Mouse (Mus musculus): ENCODE results near the gene Ahr.

The Ahr gene

DNA sequence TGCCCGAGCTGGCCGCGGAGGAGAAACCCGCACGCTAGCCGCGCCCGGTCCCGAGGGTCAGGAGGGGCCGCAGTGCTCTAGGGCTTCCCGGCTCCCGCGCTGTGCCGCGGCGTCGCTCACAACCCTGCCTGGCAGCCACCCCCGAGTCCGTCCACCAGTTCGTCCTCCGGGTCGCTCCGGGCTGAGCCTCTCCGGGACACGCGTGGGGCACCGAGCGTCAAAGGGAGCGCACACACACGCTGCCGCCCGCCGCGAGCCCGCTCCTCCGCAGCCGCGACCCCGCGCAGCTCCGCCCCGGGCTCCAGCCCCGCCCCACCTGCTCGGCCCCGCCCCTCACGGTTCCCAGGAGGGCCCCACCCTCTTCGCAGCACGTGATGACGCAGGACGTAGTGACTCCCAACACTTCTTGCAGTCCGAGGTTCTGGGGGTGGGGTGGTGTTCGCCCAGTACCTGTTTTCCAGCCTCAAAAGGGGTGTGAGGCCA is at the start of gene Ahr:
Ahr (minus strand) TSS at position 285 of the 483 bp plus-strand sequence.
- DNase-seq, result peak; percentile 73 to 79

GRCm38 (mm10) chr12:35578826-35579225 is 44.0 kb upstream of the Ahr start:
- DNase-seq, result no peak

DNA sequence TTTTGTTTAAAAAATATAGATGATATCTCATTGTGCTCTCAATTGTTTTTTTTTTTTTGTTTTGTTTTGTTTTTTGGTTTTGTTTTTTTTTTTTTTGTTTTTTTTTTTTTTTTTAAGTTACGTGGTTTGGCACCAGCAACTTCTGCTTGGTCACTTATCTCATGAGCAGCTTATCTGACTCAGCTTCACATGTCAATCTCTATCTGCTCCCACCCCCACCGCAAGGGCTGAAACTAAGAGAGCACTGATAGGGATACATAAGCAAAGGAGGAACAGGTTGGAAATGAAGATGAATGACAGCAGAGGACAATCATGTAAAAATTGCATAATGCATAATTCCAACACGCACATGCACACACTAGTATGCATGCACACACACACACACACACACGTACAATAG is 41.3 kb upstream of the Ahr start:
- no peak for DNase-seq

DNA sequence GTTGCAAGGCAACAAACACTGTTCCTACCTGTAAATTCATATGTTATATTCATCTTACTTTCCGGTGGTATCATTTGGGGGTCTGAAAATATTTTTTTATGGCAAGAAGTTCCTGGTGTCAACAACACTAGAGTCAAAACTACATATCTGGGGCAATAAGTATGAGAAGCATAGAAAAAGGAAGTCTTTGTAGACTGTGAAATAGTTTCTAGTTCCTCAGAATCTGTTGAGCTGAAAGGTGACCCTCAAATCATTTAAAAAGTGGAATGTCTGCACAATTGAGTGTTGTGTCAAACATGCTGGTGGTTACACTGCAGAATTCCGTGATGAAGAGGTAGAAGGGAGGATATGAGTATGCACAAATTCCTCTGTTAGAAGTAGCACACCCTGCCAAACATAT is 38.9 kb upstream of the Ahr start:
- no peak for DNase-seq

GRCm38 (mm10) chr12:35562826-35563225 is 28.0 kb upstream of the Ahr start:
- no peak for DNase-seq

DNA sequence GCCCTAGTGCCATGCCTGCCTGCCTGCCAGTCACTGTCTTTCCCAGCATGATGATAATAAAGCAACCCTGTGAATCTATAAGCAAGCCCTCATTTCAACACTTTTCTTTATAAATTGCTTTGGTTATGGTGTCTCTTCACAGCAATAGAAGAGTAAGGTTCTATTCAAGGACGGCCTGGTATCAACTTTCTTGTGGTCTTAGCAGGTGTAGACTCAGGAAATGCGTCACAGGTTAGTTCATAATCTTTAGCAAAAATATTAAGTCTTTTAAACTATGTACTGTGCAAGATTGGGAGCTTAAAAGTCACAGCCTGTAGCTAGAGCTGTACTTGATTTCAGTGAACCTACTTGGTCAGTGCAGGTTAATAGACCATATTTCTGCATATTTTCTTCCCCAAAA is 24.0 kb upstream of the Ahr start:
- no peak for DNase-seq

DNA sequence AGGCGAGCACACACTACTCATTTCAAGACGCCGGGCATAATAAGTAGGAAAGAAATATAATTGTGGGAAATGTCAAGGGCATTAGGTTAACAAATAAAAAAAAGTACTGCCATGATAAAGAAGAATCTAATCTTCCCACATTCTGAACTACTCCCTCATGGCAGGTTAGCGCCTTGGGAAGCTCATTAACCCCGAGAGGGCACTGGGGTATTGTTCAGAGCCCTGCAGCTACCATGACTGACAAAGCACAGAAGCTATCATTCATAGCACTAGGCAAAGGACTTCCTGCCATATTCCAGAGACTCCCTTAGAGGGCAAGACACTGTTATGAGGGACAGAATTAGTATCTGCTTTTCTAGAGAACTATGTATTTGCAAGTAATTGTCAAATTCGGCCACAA is 21.1 kb upstream of the Ahr start:
- DNase-seq, result no peak

DNA sequence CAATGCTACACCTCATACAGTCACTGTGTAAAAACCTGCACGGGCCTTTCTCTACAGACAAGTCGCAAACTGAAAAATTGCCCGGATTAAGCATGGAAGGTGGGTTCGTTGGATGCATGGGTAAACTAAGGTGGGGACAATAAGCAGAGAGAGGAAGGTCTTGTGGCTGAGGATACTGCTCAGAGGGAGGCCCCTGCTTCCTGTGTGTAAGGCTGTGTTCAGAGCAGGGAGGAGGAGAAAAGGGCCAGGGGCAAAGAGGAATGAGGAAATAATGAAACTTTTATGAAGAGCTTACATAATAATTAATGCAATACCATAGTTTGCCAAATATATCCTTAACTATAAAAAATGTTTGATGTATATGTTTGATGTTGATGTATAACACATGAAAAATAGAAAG is 19.5 kb upstream of the Ahr start:
- no peak for DNase-seq

GRCm38 (mm10) chr12:35553174-35553573 is 18.3 kb upstream of the Ahr start:
- no peak for DNase-seq

GRCm38 (mm10) chr12:35550299-35550698 is 15.5 kb upstream of the Ahr start:
- DNase-seq, result no peak

DNA sequence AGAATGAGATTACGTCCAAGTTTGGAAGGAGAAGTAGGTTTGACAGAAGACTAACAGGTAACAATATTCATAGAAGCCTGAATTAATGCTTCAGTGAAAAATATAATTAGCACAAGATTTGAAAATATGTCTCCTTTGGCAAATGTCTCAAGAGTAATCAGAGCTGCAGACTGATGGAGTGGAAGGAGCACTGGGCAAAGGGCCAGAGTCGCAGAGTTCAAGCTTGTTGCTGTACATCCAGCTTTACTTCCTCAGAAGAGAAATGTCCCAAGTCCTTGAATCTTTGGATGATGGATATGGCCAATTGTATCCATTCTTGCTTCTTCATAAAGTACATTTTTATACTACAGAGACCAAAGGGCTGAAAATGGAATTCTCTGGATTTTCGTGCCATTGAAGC is 8.0 kb upstream of the Ahr start:
- no peak for DNase-seq

DNA sequence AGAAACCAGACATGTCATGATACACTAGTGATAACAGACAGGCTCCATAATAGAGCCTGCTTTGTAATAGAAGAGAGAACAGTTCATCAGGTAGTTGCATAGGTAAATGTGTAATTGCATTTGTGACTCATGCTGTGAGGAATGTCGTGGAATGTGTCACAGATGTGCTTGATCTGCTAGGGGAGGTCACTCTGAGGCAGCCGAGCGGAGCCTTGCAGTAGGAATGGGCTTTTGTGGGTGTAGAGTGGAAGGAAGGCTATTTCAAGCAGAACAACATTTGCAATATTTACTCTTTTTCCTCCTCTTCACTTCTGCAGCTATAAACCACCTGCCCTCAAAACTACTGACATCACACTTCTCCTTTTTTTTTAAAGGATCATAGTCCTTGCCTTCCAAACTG is 4.0 kb upstream of the Ahr start:
- no peak for DNase-seq

DNA sequence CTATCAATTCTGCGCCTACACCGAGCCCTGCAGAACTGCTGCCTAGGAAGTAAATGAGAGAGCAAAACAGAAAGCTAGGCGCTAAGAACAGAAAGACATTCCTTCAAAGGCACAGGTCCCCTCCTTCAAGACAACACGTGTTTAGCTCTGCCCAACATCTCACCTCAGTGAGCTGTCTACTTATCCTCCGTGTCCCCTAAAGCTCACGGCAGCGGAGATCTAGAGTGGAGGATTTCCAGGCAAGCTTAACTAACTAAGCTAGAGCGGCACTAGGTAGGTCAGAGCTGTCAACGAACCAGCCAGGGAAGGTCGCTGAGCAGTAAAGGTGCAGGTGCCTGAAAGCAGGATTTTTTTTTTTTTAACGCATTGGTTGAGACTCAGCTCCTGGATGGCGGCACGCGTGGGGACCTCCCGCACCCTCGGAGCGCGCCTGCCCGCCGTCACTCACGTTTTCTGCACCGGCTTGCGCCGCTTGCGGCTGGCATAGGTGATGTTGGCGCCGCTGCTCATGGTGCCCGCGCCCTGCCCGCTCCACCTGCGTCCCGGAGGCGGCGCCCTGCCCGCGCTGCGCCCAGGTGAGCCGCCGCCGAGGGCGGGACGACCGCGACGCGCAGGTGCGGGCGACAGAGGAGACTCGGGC is 604 bp downstream of the Ahr start:
- peak; percentile 22 to 49 for DNase-seq

DNA sequence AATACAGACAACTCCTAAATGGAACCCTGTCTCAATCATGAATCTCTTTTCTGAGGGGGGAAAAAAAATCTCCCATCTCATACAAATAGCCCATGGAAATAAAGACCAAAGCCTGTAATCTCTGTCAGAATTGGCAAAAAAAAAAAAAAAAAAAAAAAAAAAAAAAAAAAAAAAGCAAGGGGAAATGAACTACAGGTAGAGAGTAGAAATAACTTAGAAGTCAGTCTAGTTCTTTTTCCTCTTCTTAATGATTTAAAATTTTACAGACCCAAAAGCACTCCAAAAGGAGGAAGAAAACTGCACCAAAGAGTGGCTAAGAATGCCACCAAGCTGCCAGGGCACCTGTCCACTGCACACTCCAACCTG is 1.1 kb downstream of the Ahr start:
- no peak for DNase-seq

DNA sequence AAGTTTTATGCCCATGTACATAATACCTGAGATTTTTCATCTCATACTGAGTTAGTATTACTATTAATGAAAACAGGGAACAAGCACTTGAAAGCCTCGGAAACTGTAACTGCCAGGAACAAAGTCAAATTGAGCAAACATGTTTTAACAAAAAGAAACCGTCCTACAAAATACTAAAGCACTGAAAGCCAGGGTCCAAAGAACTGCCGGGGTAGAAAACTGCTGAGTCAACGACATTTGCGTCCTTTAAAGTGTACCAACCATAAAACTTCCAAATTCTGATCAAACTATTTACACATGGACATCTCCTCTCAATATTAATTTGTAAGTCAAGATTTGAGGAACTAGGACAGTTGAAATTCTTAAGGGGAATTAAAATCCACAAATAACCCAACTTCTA is 1.7 kb downstream of the Ahr start:
- no peak for DNase-seq

DNA sequence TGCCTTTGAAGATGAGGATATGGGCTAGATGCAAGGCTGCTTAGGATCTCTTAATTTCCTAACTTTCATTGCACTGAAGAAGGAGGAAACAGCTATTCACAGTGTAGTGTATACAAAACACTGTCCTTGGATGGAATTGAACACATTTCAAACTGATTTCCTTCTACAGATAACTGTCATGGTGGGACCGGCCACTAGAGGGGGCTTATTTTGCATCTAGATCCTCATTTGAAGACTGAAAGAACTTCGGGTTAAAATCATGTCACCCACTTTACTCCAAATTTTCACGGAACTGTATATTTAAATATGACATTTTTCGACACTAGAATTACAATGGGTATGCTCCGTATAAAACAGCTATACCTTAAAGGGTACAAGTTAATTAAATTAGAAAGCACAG is 2.7 kb downstream of the Ahr start:
- DNase-seq, result peak; percentile 34 to 80

- DNase-seq, result no peak
Observed at GRCm38 (mm10) chr12:35530587-35530986, 4.3 kb downstream of the Ahr start.

DNA sequence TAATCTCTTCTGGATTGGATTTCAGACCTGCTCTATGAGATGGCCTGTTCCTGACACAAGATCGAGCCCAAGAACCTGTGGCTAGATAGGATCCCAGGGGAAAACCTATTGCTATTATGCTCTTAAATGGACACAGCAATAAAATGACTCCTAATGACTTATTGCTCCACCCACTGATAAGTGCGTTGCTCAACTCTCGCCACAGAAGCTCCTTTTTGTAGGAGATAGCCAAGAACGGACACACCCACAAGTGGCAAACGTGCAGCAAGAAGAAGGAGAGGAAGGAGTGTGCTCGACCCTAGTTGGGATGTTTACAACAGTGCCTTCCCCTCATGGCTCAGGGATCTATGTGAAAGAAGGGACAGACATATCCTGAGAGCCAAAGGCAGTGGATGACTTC is 7.4 kb downstream of the Ahr start:
- no peak for DNase-seq

DNA sequence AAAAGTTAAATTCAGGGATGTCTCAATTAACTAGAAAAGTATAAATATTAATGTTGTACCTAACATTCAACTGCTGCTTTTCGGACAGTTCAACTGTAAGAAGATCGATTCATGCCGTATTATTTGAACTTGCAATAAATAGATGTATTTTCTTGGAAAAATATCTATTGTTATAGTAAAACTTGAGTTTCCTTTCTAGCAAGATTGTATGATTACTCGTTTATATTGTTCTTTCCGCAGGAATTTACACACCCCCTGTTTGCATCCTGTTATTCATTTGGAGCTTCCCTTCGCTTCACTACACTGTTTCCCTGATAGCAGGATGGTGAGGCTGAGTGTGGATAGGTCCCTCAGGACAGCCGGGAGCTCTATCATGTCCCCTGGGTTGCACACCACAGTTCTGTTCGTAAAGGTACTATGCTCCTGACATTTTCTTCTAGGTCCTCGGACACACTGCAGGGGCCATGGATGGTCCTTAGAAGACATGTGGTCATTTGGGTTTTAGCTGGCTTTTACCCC is 12.2 kb downstream of the Ahr start:
- DNase-seq, result no peak

GRCm38 (mm10) chr12:35515621-35516020 is 19.2 kb downstream of the Ahr start:
- DNase-seq, result no peak

GRCm38 (mm10) chr12:35514671-35515070 is 20.2 kb downstream of the Ahr start:
- DNase-seq, result no peak

- DNase-seq, result no peak
Observed at GRCm38 (mm10) chr12:35510711-35511110, 24.1 kb downstream of the Ahr start.

- no peak for DNase-seq
Observed at GRCm38 (mm10) chr12:35506383-35506782, 28.5 kb downstream of the Ahr start.

- no peak for DNase-seq
Observed at GRCm38 (mm10) chr12:35504081-35504480, 30.8 kb downstream of the Ahr start.

GRCm38 (mm10) chr12:35503586-35503985 is 31.3 kb downstream of the Ahr start:
- DNase-seq, result no peak
